Mouse (Mus musculus): Measurements from ENCODE around the gene Olfr986. TPM values are rescaled to one million over a fixed set of nuclear protein-coding genes. Genes with fewer than 3 reads are reported as not detected.

Gene Olfr986
- not detected for polyA plus RNA-seq (2012; fragmentation: generic; extraction: Trizol)

GRCm38 (mm10) chr9:40180620-40181019, at the start of gene Olfr986:
Gene Olfr986 (plus strand): TSS chr9:40180920.

GRCm38 (mm10) chr9:40192098-40193038, 11.6 kb downstream of the Olfr986 start, which contains the start of gene Zfp202:
Gene Zfp202 (plus strand): TSS chr9:40192316.

Other genes with a start within 250 kb of the Olfr986 start
- gene Olfr974, start 243.4 kb upstream of the Olfr986 start, polyA plus RNA-seq (2012; fragmentation: generic; extraction: Trizol), result not detected
- not detected for gene Olfr975, start 228.9 kb upstream of the Olfr986 start, polyA plus RNA-seq (2012; fragmentation: generic; extraction: Trizol)
- gene Olfr976, start 219.8 kb upstream of the Olfr986 start, polyA plus RNA-seq (2012; fragmentation: generic; extraction: Trizol), result not detected
- not detected for gene Olfr978, start 188.8 kb upstream of the Olfr986 start, polyA plus RNA-seq (2012; fragmentation: generic; extraction: Trizol)
- gene Olfr979, start 177.5 kb upstream of the Olfr986 start, polyA plus RNA-seq (2012; fragmentation: generic; extraction: Trizol), result not detected
- not detected for gene Olfr980, start 171.3 kb upstream of the Olfr986 start, polyA plus RNA-seq (2012; fragmentation: generic; extraction: Trizol)
- gene Olfr981, start 159.5 kb upstream of the Olfr986 start, polyA plus RNA-seq (2012; fragmentation: generic; extraction: Trizol), result not detected
- not detected for gene Olfr982, start 107.1 kb upstream of the Olfr986 start, polyA plus RNA-seq (2012; fragmentation: generic; extraction: Trizol)
- not detected for gene Olfr983, start 87.3 kb upstream of the Olfr986 start, polyA plus RNA-seq (2012; fragmentation: generic; extraction: Trizol)
- gene Olfr984, start 66.7 kb upstream of the Olfr986 start, polyA plus RNA-seq (2012; fragmentation: generic; extraction: Trizol), result not detected
- not detected for gene Olfr985, start 50.7 kb upstream of the Olfr986 start, polyA plus RNA-seq (2012; fragmentation: generic; extraction: Trizol)
- gene Tmem225, start 32.8 kb upstream of the Olfr986 start, polyA plus RNA-seq (2012; fragmentation: generic; extraction: Trizol), result not detected
- 1 to 10 TPM in 1 of 2 experiments, under 1 TPM in 1; 0.29 to 1.5 TPM for gene Zfp202, start 11.4 kb downstream of the Olfr986 start, polyA plus RNA-seq (2012; fragmentation: generic; extraction: Trizol)
- gene Scn3b, start 88.3 kb downstream of the Olfr986 start, polyA plus RNA-seq (2012; fragmentation: generic; extraction: Trizol), result under 1 TPM in 1 of 2 experiments, not detected in 1; 0.01 TPM

Data from C3H10T1/2 (cell line).